Mouse (Mus musculus) spleen, postnatal 4 days (tissue): Measurements from ENCODE around the gene Slirp.
A peak's percentile ranks its signal among the peaks of the same experiment; 100 is the strongest.

Experiments
- DNase-seq, 2 experiments: peaks; one replicate each; pipeline ENCODE4 v3.0.0; 2022; ENCODE audit warnings: low spot score in 2 of 2

Gene Slirp

GRCm38 (mm10) chr12:87443700-87444122 lies at the start of gene Slirp, which contains the start of gene Alkbh1:
Slirp (plus strand) TSS chr12:87443896.
Alkbh1 (minus strand) TSS chr12:87444017.
- peak; percentile 83 to 90 for DNase-seq

GRCm38 (mm10) chr12:87394316-87394715 lies 49.4 kb upstream of the Slirp start:
- no peak for DNase-seq

- DNase-seq, result no peak
Measured at GRCm38 (mm10) chr12:87397126-87397525, 46.6 kb upstream of the Slirp start.

- no peak for DNase-seq
Measured at GRCm38 (mm10) chr12:87397811-87398417, 45.8 kb upstream of the Slirp start.

DNA sequence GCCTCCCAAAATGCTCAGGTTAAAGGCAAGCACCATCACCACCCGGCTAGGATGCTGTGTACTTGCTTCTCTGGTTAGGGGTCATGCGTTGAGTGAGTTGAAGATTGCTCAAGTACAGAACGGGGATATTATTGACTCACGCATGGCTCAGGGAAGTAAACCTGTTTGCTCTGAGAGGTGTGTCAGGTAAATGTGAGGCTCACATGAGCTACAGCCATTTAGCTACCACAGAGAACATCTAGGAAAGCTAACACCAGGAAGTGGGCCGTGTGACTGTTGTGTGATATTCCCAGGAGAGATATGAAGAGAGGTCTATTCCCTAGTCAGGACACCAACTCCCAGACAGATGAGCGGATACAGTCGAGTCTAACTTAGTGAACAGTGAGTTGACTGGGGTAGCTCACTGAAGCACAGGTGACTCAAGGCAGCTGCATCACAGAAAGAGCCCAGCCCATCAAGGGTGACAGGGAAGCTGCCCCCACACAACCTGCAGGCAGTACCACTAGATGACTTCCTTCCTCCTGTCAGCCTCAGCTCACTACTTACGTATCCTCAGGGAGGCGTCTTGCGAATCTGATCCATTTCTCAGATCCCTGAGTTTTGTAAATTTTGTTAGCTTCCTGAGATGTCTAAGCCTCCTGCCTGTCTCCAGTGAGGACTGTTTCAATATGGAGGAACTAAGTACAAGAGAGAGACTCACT lies 44.4 kb upstream of the Slirp start:
- DNase-seq, result no peak

- no peak for DNase-seq
Measured at GRCm38 (mm10) chr12:87401883-87402282, 41.8 kb upstream of the Slirp start.

GRCm38 (mm10) chr12:87405165-87405564 lies 38.5 kb upstream of the Slirp start:
- no peak for DNase-seq

DNA sequence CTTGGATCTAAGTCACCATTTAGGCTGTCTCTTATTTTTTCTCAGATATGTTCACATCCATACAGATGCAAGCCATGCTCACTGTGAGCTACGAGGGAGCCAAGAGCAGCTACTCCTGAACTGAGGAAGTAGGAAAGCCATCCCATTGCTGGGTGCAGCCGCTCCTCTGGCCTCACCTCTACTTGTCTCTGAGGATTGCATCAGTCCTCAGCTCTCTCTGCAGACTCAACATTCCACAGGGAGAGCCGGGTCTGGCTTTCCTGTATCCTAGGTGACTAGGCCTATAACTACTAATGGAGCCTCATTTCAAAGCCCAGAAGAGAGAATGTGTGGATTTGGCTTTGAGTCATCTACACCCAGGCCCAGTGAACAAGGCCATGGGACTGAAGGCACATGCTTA lies 38.0 kb upstream of the Slirp start:
- DNase-seq, result no peak

- no peak for DNase-seq
Measured at GRCm38 (mm10) chr12:87407869-87408605, 35.7 kb upstream of the Slirp start.

DNA sequence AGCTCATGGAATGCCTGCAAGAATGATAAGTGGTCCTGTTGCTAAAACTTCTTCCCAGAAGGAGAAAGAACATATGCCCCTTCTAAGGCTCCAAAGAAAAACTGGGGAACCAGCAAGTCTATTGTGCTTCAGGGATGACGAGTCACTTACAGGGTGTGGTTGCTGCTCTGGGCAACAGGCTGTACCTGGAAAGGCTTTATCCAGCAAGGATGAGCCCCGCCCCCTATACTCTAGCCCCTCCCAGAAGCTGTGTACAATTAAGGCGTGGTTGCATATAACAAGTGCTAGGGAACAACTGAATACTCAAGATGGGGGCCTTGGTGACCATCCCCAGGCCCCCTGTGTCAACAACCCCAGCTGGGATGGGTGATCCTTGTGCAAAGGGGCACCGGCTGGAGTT lies 34.6 kb upstream of the Slirp start:
- no peak for DNase-seq

GRCm38 (mm10) chr12:87410999-87411398 lies 32.7 kb upstream of the Slirp start:
- DNase-seq, result no peak

DNA sequence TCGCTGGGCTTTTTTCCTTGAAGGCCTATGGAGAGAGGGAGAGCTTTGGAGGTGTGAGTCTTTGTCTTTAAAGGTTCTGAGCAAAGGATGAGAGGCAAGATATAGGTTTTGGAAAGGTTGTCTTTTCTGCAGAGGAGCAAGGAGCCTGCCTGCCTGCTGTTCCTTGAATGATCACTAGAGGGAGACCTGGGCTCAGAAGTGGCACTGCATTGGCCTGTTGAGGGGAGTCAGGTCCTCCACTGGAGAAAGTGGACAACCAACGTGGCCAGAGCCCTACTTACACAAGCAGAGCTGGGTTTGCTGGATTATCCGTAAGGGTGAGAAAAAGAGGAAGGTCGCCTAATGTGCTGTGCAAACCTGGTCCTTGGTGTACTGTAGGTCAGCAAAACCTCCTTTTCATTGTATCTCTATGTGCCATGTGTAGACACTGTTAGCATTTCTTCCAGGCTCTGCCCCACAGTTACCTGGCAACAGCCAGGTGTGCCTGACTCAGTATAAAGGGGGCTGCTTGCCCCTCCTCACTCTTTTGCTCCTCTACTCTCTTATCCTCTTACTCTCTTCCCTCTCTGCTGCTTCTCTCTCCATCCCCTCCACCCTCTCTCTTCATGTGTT lies 30.4 kb upstream of the Slirp start:
- peak; percentile 60 to 85 for DNase-seq

DNA sequence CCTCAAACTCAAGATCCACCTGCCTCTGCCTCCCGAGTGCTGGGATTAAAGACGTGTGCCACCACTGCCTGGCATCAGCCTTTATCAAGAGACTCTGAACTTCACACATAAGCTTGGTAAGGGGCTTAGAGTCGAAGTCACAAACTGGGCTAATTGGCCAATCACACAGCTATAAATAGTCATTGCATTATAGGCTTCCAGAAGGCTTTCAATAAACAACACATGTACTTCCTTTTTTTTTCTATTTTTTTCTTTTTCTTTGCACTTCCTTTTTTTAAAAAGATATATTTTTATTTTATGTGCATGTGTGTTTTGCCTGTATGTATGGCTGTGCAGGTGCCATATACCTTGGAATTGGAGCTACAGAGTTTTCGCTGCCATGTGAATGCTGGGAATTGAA lies 28.3 kb upstream of the Slirp start:
- DNase-seq, result no peak

DNA sequence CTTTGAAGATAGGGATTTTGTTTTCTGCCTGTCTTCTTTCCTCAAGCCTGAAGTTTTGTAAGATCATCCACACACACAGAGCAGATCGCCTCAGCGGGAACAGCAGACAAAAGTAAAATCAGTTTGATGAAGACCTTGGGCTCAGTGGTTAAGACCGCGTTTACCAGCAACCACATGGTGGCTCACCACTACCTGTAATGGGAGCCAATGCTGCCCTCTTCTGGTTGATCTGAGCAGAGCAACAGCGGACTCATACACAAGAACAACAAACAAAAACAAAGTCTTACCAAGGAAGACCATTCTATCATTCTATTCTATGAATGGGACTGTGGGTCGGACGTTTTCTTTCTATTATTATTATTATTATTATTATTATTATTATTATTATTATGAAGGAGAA lies 27.0 kb upstream of the Slirp start:
- peak; percentile 49 to 72 for DNase-seq

GRCm38 (mm10) chr12:87418921-87419320 lies 24.8 kb upstream of the Slirp start:
- DNase-seq, result no peak

DNA sequence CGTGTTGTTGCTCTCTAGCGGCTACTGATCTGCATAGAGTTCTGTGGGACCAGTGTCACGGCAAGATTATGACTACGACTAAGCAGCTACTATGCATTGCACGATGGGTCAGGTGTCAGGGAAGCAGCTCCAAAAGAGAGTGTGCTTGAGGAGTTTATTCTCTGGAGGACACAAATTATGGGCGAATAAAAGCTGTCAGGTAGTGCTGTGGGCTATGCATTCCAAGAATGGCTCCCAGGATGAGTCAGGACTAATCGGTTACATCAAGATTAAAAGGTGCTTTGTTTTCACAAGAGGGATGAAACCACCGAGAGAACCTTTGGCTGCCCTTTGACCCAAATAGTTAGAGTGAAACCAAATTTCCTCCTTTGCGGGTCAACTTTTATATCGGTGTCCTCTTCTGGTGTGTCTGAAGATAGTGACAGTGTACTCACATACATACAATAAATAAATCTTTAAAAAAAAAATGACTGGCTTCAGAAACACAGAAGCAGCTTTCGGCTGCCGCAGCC lies 23.7 kb upstream of the Slirp start:
- no peak for DNase-seq

DNA sequence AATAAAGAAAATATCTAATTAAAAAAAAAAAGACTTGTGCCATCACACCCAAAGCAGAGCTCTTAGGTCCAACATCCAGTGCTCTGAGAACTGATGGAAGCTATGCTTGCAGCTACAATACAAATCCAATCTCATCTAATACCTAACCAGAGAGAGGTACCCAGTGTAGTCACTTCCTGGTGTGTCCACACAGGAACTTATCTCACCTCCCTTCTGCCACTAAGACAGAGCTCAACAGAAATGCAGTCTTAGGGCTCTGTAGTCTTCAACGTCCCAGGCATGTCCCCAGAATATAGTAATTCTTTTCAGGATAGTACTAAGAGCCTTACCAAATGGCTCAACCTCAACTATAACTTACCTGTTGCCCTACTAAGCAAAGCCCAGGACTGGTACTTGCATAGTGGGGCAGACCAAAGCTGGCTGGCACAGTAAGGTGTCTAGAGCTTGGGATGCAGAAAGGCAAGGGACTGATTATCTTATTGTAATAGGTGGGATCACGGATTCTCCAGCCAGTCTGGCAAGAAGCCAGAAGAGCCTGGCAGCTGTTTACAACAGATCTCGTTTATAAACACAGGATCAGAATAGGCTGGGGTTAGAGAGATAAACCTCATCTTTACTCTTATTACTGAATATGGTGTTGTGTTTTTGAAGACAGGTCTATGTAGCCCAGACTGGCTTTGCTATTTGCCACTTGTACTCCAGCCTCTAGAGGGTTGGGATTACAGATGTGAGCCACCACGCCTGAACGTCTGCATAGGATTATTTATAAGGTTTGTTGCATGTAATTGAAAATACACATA lies 21.8 kb upstream of the Slirp start:
- peak in 1 of 2 experiments; percentile 31 for DNase-seq

GRCm38 (mm10) chr12:87423700-87424099 lies 20.0 kb upstream of the Slirp start:
- no peak for DNase-seq

DNA sequence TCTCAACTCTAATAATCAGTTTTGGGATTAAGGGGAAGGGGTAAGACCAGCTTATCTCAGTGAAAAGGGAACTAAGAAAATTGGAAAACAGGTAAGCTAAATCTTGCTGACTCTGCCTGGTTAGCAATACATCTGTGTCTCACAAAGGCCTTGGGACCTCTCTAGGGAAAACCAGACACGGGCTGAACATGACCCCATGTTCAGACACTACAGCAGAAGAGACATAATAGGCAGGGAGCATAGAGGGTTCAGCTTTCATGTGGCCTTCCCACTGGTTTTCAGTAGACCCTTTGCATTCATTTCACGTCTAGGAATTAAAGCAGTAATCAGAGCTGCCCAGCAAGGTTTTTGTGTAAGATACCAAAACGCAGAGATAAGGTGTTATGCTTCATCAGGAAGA lies 19.2 kb upstream of the Slirp start:
- DNase-seq, result no peak

DNA sequence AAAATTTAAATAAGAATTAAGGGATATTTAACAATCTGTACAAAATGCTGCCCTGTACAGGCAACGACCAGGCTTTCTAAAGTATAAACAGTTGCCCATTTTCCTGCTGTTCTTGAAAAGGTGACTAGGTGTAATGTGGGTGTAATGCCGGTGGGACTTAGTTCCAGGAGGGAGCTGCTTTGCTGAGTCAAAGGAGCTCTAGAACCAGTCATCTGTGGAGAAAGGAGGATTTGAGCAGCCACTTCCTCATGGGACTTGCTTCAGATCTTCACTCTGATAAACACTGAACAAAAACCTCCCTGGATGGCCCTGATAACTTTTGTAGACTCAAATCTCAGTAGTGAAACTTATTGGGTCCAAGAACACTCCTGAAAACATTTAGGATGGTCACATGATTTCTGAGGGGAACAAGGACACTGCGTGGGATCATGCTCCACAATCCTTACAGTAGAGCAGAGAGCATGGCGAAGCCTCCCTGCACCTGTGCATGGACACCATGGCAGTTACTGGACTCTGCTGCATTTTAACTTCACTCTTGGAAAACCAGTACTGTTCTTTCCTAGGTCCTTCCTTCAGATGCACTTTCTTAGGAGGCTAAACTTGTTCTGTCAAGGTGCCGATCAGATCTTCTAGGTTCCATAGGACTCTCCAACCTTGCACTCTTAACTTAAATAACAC lies 17.2 kb upstream of the Slirp start:
- no peak for DNase-seq

- no peak for DNase-seq
Measured at GRCm38 (mm10) chr12:87428295-87428694, 15.4 kb upstream of the Slirp start.
